Mouse (Mus musculus) CH12.LX (cell line): ENCODE measurements around the gene Krtap29-1.

Source experiments
- CTCF ChIP-seq, 2 experiments: IDR thresholded peaks in 1 of 2; conservative IDR thresholded peaks in 1 of 2; 2 replicates each; pipeline ENCODE4 v1.5.1; 2011 to 2012; ENCODE audit warnings: low read depth in 2 of 2, low read length in 2 of 2, improper control_type of control experiment in 1 of 2, inconsistent platforms in 1 of 2, mild to moderate bottlenecking in 1 of 2, moderate library complexity in 1 of 2
- EP300 ChIP-seq: IDR thresholded peaks from 2 replicates; pipeline ENCODE4 v1.6.1; 2011; ENCODE audit warnings: low read length, improper control_type of control experiment
- HCFC1 ChIP-seq: IDR thresholded peaks from 2 replicates; pipeline ENCODE4 v1.6.1; 2012; ENCODE audit warnings: low read depth, mild to moderate bottlenecking, inconsistent platforms, low read length, improper control_type of control experiment
- KAT2A ChIP-seq: IDR thresholded peaks from 2 replicates; pipeline ENCODE4 v1.6.1; 2012; ENCODE audit warnings: low read length, improper control_type of control experiment, inconsistent platforms; ENCODE audit not compliant: insufficient replicate concordance
- MAFK ChIP-seq: IDR thresholded peaks from 2 replicates; pipeline ENCODE4 v1.6.1; 2011; ENCODE audit warnings: low read length, improper control_type of control experiment; ENCODE audit not compliant: insufficient replicate concordance
- POLR2A ChIP-seq: IDR thresholded peaks from 2 replicates; pipeline ENCODE4 v1.6.1; 2011; ENCODE audit warnings: low read depth, mild to moderate bottlenecking, improper control_type of control experiment, low read length

- TF ChIP-seq HCFC1 (no peak), EP300 (no peak), KAT2A (no peak), CTCF (conservative IDR thresholded peaks at IDR 0.05 in 1 of 2, IDR thresholded peaks at IDR 0.05 in 1 of 2; ENCODE audit: low read depth in 2 of 2, low read length in 2 of 2) (no peak), POLR2A (no peak), MAFK (no peak)
Measured at GRCm38 (mm10) chr11:99978953-99979352, at the start of gene Krtap29-1.
